Comparison of ENCODE assay signal across 18 mouse cellular contexts in the genomic region with DNA sequence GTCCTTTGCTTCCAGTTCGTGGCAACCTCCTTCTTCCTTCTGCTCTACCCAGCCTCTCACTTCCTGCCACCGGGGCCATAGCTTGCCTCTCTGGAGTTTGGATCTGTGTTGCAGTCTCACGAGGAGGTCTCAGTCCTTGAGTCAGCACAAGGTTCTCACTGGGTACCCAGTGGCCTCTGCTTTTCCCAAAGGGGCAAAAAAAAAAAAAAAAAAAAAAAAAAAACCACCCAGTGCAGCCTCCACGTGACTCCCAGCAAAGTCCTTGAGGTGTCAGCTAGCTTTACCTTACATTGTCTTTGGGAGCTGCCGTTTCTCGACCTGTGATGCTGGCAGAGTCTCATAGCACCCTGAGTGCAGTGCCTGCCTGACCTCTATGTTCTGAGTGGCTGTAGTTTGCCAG.
"Had no signal": no experiment of that assay in that cellular context is flagged by ENCODE, and none has a peak within 500 bp of the region (broad histone marks: within the 10 kb centered on the region; RNA-seq: fewer than 3 reads in every experiment).

No protein-coding gene starts in this region.

- H3K36me3 ChIP-seq: liver, embryonic 13.5 days; lung, embryonic 15.5 days; midbrain, embryonic 12.5 days had no signal

- ATAC-seq: midbrain, embryonic 16.5 days had no signal

- DNase-seq: kidney, adult 18-20 months; kidney, adult 9 months; kidney, postnatal 14 days; kidney, postnatal 4 days; layer of hippocampus, postnatal 36 days; liver, embryonic 13.5 days; lung, postnatal 10 days; lung, postnatal 36 days; right cerebral cortex, adult 18-20 months; right cerebral cortex, postnatal 14 days; right cerebral cortex, postnatal 4 days; thymus, adult 2 months; thymus, postnatal 14 days; thymus, postnatal 4 days had no signal

- H3K4me3 ChIP-seq: liver, embryonic 13.5 days; lung, embryonic 15.5 days; midbrain, embryonic 12.5 days had no signal

- H3K9me3 ChIP-seq: liver, embryonic 13.5 days; lung, embryonic 15.5 days; midbrain, embryonic 12.5 days had no signal

- H3K4me2 ChIP-seq: liver, embryonic 13.5 days; lung, embryonic 15.5 days; midbrain, embryonic 12.5 days had no signal

- H3K9ac ChIP-seq: liver, embryonic 13.5 days; lung, embryonic 15.5 days had no signal

- H3K27ac ChIP-seq: liver, embryonic 13.5 days; lung, embryonic 15.5 days; midbrain, embryonic 12.5 days; stomach, postnatal 0 days had no signal
